Mouse (Mus musculus): ENCODE measurements around the gene Cacng6. TPM values are rescaled to one million over a fixed set of nuclear protein-coding genes. Genes with fewer than 3 reads are reported as not detected.

Cacng6 gene
- polyA plus RNA-seq, 1 experiment from 2014 or later, result 0.29 TPM

DNA sequence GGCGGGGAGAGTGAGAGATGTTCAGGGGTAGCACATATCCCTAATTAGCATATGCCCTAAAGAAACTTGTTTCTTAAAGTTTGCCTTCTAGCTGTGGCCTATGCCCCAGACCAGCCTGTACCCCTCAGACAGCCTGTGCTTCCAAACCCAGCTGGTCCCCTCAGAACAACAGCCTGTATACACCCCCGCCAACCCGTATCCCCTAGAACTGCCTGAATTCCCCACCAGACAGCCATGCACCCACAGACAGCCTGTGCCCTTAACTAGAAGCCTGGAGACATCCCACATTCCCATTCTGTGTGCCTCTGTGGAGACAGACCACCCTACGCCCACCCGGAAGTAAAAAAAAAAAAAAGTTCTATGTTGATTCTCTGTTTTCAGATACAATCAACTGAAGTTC lies 1.1 kb downstream of the Cacng6 start:
- 0 out of 2 replicates have a peak, but pooled peaks cover 3% of the 10 kb centered on the region for H3K4me1 ChIP-seq (ENCODE audit: control insufficient read depth, insufficient read depth, low read length)
- no peak overlapping the region for H3K27ac ChIP-seq (ENCODE audit: low read depth, low read length)
- no peaks in the 10 kb centered on the region for H3K9me3 ChIP-seq (ENCODE audit: control insufficient read depth, low read length)
- peaks cover 14% of the 10 kb centered on the region for H3K27me3 ChIP-seq (ENCODE audit: control insufficient read depth, insufficient read depth, low read length)
- H3K9ac ChIP-seq (replicated peaks; ENCODE audit: low read depth, low read length), result no peak overlapping the region
- no peak overlapping the region for H3K4me2 ChIP-seq (ENCODE audit: low read depth, low read length)
- H3K4me3 ChIP-seq (ENCODE audit: low read depth, low read length), result no peak overlapping the region
- WGBS, result 97% methylated on average over 5 of the region's 5 CpGs
- no peaks in the 10 kb centered on the region for H3K36me3 ChIP-seq (ENCODE audit: control insufficient read depth, insufficient read depth, low read length)
- no peak for ATAC-seq (ENCODE audit: low read depth)

DNA sequence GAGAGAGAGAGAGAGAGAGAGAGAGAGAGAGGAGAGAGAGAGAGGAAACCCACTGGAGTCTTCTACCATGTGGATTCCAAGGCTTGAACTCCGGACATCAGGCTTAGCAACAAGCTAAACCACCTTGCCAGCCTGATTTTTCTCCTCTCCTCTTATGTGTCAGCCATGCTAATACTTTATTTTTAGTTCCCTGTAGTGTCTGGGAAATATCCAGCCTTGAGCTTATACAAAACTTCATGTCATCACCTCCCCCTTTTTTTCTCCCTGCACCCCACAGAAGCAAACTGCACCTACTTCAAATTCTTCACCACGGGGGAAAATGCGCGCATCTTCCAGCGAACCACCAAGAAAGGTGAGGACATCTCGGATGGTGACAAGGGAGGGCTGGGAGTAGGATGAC lies 6.2 kb downstream of the Cacng6 start:
- H3K9ac ChIP-seq (replicated peaks; ENCODE audit: low read depth, low read length), result no peak overlapping the region

DNA sequence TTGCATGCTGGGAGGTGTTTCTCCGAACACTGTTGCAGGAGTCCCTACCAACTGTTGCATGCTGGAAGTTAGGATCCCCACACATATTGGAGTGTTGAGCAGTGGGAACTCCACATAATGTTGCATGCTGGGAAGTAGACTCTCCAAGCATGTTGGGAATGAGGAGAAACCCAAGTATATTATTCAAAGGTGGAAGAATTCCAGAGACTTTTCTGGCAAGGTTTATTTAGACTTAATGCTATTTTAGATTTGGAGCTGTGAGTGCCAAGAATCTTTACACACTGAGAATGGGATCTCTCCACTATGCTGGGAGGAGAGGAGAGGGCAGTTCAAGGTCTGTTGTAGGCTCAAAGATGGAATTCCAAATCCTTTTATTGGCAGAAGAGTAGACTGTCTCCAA lies 8.1 kb downstream of the Cacng6 start:
- Histone ChIP-seq H3K27ac (ENCODE audit: low read depth, low read length) (no peak overlapping the region), H3K9me3 (ENCODE audit: control insufficient read depth, low read length) (no peaks in the 10 kb centered on the region), H3K4me3 (ENCODE audit: low read depth, low read length) (no peak overlapping the region), H3K36me3 (ENCODE audit: control insufficient read depth, insufficient read depth, low read length) (no peaks in the 10 kb centered on the region), H3K4me2 (ENCODE audit: low read depth, low read length) (no peak overlapping the region), H3K9ac (replicated peaks; ENCODE audit: low read depth, low read length) (no peak overlapping the region), H3K4me1 (ENCODE audit: control insufficient read depth, insufficient read depth, low read length) (no peaks in the 10 kb centered on the region), H3K27me3 (ENCODE audit: control insufficient read depth, insufficient read depth, low read length) (no peaks in the 10 kb centered on the region)
- 81% methylated on average over 1 of the region's 1 CpGs for WGBS
- ATAC-seq (ENCODE audit: low read depth), result no peak

More for the DNA sequence above, 6.2 kb downstream of the Cacng6 start:
- 78% methylated on average over 6 of the region's 6 CpGs for WGBS
- Histone ChIP-seq H3K36me3 (ENCODE audit: control insufficient read depth, insufficient read depth, low read length) (no peaks in the 10 kb centered on the region), H3K4me1 (ENCODE audit: control insufficient read depth, insufficient read depth, low read length) (no peaks in the 10 kb centered on the region), H3K27me3 (ENCODE audit: control insufficient read depth, insufficient read depth, low read length) (no peaks in the 10 kb centered on the region), H3K4me3 (ENCODE audit: low read depth, low read length) (no peak overlapping the region), H3K9me3 (ENCODE audit: control insufficient read depth, low read length) (no peaks in the 10 kb centered on the region), H3K4me2 (ENCODE audit: low read depth, low read length) (no peak overlapping the region), H3K27ac (ENCODE audit: low read depth, low read length) (no peak overlapping the region)
- ATAC-seq (ENCODE audit: low read depth), result no peak

DNA sequence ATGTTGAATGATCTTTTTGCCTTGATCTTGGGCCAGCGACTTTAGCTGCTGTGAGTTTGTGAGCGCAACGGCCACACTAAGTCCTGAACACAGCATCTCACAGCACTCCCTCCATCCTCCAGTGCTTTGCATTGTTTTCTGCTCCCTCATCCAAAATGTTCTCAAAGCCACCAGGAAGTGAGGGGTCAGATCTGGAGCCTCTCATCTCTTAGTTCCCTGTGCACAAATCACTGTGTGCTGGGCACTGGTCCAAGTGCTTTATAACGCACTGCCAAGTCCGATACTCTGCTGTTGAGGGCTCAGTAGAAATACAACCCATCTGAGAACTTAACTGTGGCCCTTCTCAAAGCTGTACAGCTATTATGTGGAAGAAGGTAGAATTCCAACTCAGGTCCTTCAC lies 13.9 kb downstream of the Cacng6 start:
- H3K27ac ChIP-seq (ENCODE audit: low read depth, low read length), result no peak overlapping the region
- H3K36me3 ChIP-seq (ENCODE audit: control insufficient read depth, insufficient read depth, low read length), result no peaks in the 10 kb centered on the region
- no peaks in the 10 kb centered on the region for H3K27me3 ChIP-seq (ENCODE audit: control insufficient read depth, insufficient read depth, low read length)
- H3K9ac ChIP-seq (replicated peaks; ENCODE audit: low read depth, low read length), result no peak overlapping the region
- no peaks in the 10 kb centered on the region for H3K9me3 ChIP-seq (ENCODE audit: control insufficient read depth, low read length)
- WGBS, result 62% methylated on average over 5 of the region's 5 CpGs
- H3K4me1 ChIP-seq (ENCODE audit: control insufficient read depth, insufficient read depth, low read length), result no peaks in the 10 kb centered on the region
- ATAC-seq (ENCODE audit: low read depth), result no peak
- no peak overlapping the region for H3K4me3 ChIP-seq (ENCODE audit: low read depth, low read length)
- H3K4me2 ChIP-seq (ENCODE audit: low read depth, low read length), result no peak overlapping the region

DNA sequence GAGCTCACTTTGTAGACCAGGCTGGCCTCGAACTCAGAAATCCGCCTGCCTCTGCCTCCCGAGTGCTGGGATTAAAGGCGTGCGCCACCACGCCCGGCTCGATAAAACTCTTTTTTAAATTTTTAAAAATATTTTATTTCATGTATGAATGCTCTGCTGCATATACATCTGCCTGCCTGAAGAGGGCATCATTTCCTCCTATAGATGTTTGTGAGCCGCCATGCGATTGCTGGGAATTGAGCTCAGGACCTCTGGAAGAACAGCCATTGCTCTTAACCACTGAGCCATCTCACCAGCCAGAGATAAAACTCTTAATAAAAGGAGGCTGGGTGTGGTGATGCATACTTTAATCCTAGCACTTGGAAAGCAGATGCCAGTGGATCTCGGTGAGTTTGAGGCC lies 16.0 kb downstream of the Cacng6 start:
- H3K4me3 ChIP-seq (ENCODE audit: low read depth, low read length), result no peak overlapping the region
- WGBS, result 93% methylated on average over 11 of the region's 11 CpGs
- no peaks in the 10 kb centered on the region for H3K4me1 ChIP-seq (ENCODE audit: control insufficient read depth, insufficient read depth, low read length)
- ATAC-seq (ENCODE audit: low read depth), result no peak
- H3K9ac ChIP-seq (replicated peaks; ENCODE audit: low read depth, low read length), result no peak overlapping the region
- no peaks in the 10 kb centered on the region for H3K36me3 ChIP-seq (ENCODE audit: control insufficient read depth, insufficient read depth, low read length)
- no peaks in the 10 kb centered on the region for H3K9me3 ChIP-seq (ENCODE audit: control insufficient read depth, low read length)
- no peak overlapping the region for H3K4me2 ChIP-seq (ENCODE audit: low read depth, low read length)
- H3K27me3 ChIP-seq (ENCODE audit: control insufficient read depth, insufficient read depth, low read length), result no peaks in the 10 kb centered on the region
- no peak overlapping the region for H3K27ac ChIP-seq (ENCODE audit: low read depth, low read length)

DNA sequence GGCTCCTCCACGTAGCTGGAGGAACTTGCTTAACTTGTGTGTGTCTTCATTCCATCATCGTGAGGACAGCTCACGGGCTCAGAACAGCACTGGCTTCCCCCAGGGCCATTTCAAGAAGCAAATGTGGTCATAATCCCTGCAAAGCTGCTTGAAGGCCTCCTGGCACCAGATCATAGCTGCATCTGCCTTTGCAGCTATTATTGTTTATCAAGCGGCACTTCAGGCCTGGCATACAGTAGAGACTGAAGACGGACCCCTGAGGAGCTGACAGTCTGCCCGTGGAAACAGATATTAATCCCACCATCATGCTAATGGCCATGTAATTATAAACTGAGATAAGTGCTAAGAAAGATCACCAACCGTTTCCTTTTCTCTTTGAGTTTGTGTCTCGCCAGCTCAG lies 16.5 kb downstream of the Cacng6 start:
- Histone ChIP-seq H3K9ac (replicated peaks; ENCODE audit: low read depth, low read length) (no peak overlapping the region), H3K4me1 (ENCODE audit: control insufficient read depth, insufficient read depth, low read length) (no peaks in the 10 kb centered on the region), H3K9me3 (ENCODE audit: control insufficient read depth, low read length) (no peaks in the 10 kb centered on the region), H3K36me3 (ENCODE audit: control insufficient read depth, insufficient read depth, low read length) (no peaks in the 10 kb centered on the region), H3K4me2 (ENCODE audit: low read depth, low read length) (no peak overlapping the region), H3K27me3 (ENCODE audit: control insufficient read depth, insufficient read depth, low read length) (no peaks in the 10 kb centered on the region), H3K27ac (ENCODE audit: low read depth, low read length) (no peak overlapping the region), H3K4me3 (ENCODE audit: low read depth, low read length) (no peak overlapping the region)
- WGBS, result 69% methylated on average over 8 of the region's 8 CpGs
- ATAC-seq (ENCODE audit: low read depth), result no peak

DNA sequence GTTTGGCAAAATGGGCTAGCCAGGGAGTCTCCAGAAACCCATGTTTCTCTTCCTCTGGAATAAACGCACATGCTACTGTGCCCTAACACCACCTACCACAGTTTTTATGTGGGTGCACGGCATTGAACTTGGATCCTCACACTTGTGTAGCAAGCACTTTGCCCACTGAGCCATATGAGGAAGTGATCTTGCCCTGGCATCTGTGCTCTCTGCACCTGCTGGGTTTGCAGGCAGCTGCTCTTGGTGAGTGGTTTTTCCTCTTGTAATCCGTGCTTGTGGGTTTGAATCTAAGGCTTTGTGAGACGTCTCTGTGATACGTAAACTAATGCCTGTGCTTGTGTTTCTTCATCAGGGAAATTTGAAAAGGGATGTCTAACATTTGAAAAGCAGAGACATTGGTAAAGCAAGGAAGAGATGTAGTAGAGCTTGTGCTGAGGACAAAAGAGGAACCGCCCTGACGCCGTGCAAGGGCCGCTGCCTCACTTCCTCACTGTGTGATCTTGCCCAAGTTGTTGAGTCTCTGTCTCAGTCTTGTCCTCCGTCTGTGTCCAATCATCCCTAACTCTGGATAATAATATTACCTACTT lies 18.6 kb downstream of the Cacng6 start:
- no peaks in the 10 kb centered on the region for H3K4me1 ChIP-seq (ENCODE audit: control insufficient read depth, insufficient read depth, low read length)
- no peaks in the 10 kb centered on the region for H3K9me3 ChIP-seq (ENCODE audit: control insufficient read depth, low read length)

DNA sequence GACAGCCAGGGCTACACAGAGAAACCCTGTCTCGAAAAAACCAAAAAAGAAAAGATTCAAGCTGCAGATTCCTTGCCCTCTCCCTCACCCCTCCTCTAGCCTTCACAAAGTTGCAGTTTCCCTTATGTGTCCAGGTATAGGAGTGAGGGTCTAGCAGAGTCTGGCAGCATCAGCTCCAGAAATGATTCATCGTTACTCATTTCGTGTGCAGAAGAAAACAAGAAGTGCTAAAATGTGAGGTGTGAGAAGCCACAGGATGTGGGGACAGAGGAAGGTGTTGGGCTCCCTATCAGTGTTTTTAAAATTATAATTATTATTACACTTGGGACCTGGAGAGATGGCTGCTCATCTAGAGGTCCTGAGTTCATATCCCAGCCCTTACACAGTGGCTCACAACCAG lies 20.7 kb downstream of the Cacng6 start:
- ATAC-seq (ENCODE audit: low read depth), result no peak
- H3K4me1 ChIP-seq (ENCODE audit: control insufficient read depth, insufficient read depth, low read length), result no peaks in the 10 kb centered on the region
- H3K36me3 ChIP-seq (ENCODE audit: control insufficient read depth, insufficient read depth, low read length), result no peaks in the 10 kb centered on the region
- H3K4me2 ChIP-seq (ENCODE audit: low read depth, low read length), result no peak overlapping the region
- H3K9ac ChIP-seq (replicated peaks; ENCODE audit: low read depth, low read length), result no peak overlapping the region
- 87% methylated on average over 3 of the region's 3 CpGs for WGBS
- no peak overlapping the region for H3K27ac ChIP-seq (ENCODE audit: low read depth, low read length)
- H3K4me3 ChIP-seq (ENCODE audit: low read depth, low read length), result no peak overlapping the region
- H3K9me3 ChIP-seq (ENCODE audit: control insufficient read depth, low read length), result no peaks in the 10 kb centered on the region
- H3K27me3 ChIP-seq (ENCODE audit: control insufficient read depth, insufficient read depth, low read length), result no peaks in the 10 kb centered on the region

More for the DNA sequence above, 18.6 kb downstream of the Cacng6 start:
- no peak overlapping the region for H3K27ac ChIP-seq (ENCODE audit: low read depth, low read length)
- no peaks in the 10 kb centered on the region for H3K27me3 ChIP-seq (ENCODE audit: control insufficient read depth, insufficient read depth, low read length)
- no peak overlapping the region for H3K9ac ChIP-seq (replicated peaks; ENCODE audit: low read depth, low read length)
- H3K4me3 ChIP-seq (ENCODE audit: low read depth, low read length), result no peak overlapping the region
- H3K36me3 ChIP-seq (ENCODE audit: control insufficient read depth, insufficient read depth, low read length), result no peaks in the 10 kb centered on the region
- no peak for ATAC-seq (ENCODE audit: low read depth)
- no peak overlapping the region for H3K4me2 ChIP-seq (ENCODE audit: low read depth, low read length)
- 83% methylated on average over 10 of the region's 10 CpGs for WGBS

DNA sequence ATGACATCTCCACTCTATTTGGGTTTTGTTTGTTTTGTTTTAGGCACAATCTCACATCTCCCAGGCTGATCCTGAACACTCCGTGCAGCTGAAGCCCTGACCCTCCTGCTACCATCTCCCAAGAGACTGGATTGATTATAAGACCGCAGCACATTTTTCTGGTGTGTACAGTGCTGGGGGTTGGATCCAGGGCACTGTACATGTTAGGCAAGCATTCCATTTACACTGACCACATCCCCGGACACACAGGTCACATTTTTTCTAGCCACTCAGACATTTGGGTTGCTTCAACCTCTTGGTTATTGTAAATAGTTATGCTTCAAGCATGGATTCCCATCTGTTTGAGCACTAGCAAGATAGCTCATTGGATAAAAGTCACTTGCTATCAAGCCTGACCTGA lies 22.6 kb downstream of the Cacng6 start:
- Histone ChIP-seq H3K4me1 (ENCODE audit: control insufficient read depth, insufficient read depth, low read length) (no peaks in the 10 kb centered on the region), H3K36me3 (ENCODE audit: control insufficient read depth, insufficient read depth, low read length) (no peaks in the 10 kb centered on the region), H3K4me2 (ENCODE audit: low read depth, low read length) (no peak overlapping the region), H3K27me3 (ENCODE audit: control insufficient read depth, insufficient read depth, low read length) (no peaks in the 10 kb centered on the region), H3K9ac (replicated peaks; ENCODE audit: low read depth, low read length) (no peak overlapping the region), H3K27ac (ENCODE audit: low read depth, low read length) (no peak overlapping the region), H3K4me3 (ENCODE audit: low read depth, low read length) (no peak overlapping the region), H3K9me3 (ENCODE audit: control insufficient read depth, low read length) (no peaks in the 10 kb centered on the region)
- no peak for ATAC-seq (ENCODE audit: low read depth)
- WGBS, result 89% methylated on average over 3 of the region's 3 CpGs

Data from neural tube, embryonic 14.5 days (tissue).